Mouse (Mus musculus): Measurements from ENCODE around the gene Wfdc21.

Gene Wfdc21

DNA sequence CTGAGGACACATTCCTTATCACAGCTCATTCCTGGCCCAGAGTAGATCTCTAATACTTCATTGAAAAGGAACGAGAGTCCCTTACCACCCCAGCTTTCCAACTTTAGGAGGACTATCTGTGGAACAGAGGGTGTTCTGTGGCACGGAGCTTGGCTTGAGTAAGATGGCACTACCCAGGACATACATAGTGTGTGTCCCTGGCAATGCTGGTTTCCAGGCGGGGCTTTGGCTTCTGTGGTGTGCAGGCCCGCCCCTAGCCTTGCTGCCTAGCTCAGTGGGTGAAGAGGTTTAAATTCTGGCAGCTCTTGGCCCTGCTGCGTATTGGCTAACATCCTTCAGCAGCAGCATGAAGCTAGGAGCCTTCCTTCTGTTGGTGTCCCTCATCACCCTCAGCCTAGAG lies at the start of gene Wfdc21:
TSS of gene Wfdc21 (plus strand) at position 260 of the 400 bp plus-strand sequence.
- CTCF ChIA-PET = interaction anchor here in 1 of 4 experiments (1.7 kb wide), 1 partner anchor 190 kb away, joined by 5 read pairs; no protein-coding TSS in a partner anchor

DNA sequence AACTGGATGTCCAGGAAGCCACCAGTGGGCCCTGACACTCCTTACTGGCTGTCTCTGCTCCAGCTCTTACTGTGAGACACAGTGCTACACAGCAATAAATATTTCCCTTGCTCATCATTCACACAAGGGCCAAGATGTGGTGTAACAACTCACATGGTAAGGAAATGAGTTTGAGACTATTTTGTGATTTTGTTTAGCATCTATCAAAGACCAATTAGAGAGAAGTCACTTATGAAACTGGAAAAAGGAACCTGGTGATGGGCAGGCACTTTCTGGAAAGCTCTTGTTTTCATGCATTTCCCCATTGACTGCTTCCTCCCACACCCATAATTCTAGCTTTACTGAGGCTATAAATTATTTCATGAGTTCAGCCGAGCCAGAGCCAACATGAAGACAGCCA lies 43.0 kb upstream of the Wfdc21 start, which contains the start of gene Wfdc17:
TSS of gene Wfdc17 (plus strand) at position 287 of the 400 bp plus-strand sequence.
- ChIA-PET CTCF (interaction anchor here in 1 of 4 experiments (0.8 to 1.2 kb wide), 2 partner anchors 9 to 17 kb away, joined by 4 read pairs; no protein-coding TSS in a partner anchor), POLR2A (interaction anchor here in 1 of 4 experiments (0.6 to 1.0 kb wide), 2 partner anchors 9 to 42 kb away, joined by 3 read pairs; no protein-coding TSS in a partner anchor)

More for the DNA sequence above, at the start of gene Wfdc21:
- POLR2A ChIA-PET = no interaction called here

DNA sequence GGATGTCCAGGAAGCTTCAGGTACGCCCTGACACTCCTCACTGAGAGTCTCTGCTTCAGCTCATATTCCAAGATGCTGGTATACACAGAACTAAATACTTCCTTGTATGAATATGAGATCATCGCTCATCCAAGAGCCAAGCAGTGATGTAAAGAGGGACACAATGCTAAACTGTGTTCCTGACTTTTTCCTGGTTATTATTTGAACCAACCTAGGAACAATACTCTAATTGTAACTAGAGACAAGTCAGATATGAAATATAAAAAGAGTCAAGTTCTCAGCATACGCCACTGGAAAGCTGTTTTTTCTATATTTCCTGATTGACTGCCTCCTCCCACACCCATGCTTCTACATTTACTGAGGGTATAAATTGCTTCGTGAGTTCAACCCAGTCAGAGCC lies 38.0 kb upstream of the Wfdc21 start, which contains the start of gene Wfdc18:
TSS of gene Wfdc18 (plus strand) at position 301 of the 400 bp plus-strand sequence.
- CTCF ChIA-PET = no interaction called here
- POLR2A ChIA-PET = no interaction called here

DNA sequence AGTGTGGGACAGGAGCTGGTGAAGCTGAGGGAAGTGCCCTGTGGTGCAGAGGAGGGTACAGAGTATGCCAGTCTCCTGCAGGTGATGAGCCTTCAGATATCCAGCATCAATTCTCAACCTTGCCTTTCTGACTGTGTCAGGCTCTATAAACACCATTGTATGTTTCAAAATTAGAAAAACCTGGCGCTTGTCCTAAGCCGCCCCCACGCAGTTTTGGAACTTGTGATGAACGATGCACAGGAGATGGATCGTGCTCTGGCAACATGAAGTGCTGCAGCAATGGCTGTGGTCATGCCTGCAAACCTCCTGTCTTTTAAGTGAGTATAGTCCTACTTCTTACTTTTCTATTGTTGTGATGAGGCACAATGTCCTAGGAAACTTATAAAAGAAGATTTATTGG lies 37.1 kb upstream of the Wfdc21 start:
- CTCF ChIA-PET = no interaction called here
- POLR2A ChIA-PET = no interaction called here

DNA sequence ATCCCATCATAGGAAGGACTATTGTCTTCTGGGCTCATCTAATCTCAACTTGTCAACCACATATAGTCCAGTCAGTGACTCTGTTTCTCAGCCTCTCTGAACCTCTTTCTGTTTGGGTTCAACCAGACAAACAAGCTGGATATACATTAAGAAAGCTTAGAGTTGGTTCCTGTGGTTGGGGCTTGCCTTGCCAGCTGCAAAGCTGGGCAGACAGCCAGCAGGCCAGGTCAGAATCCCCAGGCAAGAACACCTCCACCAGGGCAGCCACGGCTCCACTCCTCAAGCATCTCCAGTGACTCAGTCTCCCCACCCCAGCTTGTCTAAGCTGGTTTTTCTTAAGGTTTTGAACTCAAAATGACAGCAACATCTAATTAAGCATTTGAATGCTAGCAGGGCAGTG lies 34.1 kb upstream of the Wfdc21 start:
- CTCF ChIA-PET = no interaction called here
- POLR2A ChIA-PET = no interaction called here

DNA sequence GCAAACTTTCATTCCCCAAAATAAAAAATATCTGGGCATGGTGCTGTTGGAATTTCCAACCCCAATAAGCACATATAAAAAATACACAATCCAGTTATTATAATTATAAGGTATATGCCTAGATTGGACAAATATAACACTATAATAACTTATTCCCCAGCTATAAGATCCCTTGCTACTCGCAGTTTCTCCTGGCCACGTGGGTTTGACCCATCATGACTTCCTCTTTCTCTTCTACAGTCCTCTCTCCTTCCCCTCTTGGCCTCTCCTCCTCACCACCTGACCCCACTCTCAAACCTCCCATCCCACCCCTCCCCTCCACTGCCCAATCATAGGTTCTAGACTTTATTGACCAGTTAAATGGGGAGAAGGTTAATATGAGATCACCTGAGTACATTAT lies 32.8 kb upstream of the Wfdc21 start:
- ChIA-PET CTCF (no interaction called here), POLR2A (no interaction called here)

DNA sequence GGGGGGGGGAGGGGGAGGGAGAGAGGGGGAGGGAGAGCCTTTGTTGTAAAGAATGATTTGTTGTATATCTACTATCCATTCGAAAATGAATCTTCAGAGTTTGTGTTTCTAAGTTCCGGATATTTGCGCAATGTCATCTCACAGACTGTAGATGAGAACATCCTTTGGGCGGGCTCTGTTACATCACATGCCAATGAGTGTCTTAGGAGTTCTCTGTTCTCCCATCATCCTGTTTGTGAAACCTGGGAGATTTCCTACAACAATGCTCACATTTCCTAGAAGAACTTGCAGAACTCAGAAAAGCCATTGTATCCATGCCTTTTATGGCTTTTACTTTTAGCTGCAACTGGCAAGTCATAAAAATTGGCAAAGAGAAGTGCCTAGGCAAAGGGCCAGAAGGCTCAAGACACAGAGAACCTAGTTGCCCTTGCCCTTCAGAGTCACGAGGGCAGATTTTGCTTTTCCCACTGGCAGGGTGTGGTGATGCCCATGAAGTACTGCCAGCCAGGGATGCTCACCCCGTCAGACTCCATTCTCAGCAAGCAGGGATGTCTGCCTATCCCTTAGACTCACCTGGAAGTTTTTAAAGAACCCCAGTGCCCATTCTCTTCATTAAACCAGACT lies 29.6 kb upstream of the Wfdc21 start:
- ChIA-PET CTCF (no interaction called here), POLR2A (no interaction called here)

DNA sequence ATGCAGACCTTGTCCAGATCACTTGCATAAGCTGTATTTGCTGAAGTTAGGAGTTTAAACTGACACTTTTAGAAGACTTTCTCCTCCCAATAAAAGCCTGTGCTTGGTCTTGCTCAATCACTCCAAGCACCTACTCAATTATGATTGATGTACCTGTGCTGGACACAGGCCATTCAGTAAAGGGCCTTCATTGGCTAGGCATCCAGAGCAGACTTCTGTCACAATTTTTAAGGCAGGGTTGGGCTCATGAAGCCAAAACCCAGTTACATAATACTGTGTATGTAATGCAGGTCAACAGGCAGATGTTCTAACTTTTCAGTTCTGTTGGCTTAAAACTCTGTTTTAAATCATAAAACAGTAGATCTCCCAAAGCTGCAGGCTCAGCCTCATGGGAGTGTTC lies 26.0 kb upstream of the Wfdc21 start:
- CTCF ChIA-PET = interaction anchor here in 1 of 4 experiments (0.6 kb wide), 1 partner anchor 1256 kb away, joined by 3 read pairs; no protein-coding TSS in a partner anchor

DNA sequence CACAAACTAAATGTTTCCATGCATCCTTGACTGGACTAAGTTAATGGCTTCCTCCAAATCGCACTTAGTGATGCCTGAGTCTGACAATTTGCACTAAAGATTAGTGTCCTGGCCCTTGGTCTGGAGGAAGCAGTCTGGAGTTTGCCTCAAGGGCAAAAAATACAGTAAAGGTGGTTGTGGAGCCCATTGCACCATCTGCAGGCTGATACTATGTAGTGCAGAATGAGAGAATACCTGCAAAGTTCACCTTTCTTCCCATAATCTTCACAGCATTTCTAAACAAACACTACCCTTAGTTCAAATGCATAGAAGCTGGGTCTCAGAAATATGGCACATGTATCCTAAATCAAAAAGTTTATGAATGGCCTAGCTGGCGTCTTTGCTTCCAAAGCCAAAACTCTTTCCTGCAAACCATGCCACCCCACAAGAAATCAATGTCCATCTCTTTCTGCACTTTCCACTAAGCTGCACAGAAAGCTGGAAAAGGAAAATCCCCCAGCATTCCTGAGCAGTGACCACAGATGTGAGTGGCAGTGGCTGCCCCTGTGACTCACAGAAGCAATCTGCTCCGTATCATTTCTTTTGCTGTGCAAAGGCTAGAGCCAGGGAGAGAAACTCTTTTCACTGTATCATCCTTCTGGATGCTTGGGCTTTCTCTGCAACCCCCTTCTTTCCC lies 17.8 kb upstream of the Wfdc21 start:
- POLR2A ChIA-PET = interaction anchor here in 1 of 4 experiments (0.7 kb wide), 1 partner anchor 172 kb away, joined by 3 read pairs; no protein-coding TSS in a partner anchor
- CTCF ChIA-PET = interaction anchor here in 2 of 4 experiments (0.7 to 1.8 kb wide), 3 partner anchors 152 to 286 kb away, joined by 3 to 11 read pairs (median 5); no protein-coding TSS in a partner anchor

More for the DNA sequence above, 26.0 kb upstream of the Wfdc21 start:
- POLR2A ChIA-PET = interaction anchor here in 3 of 4 experiments (0.6 kb wide), 4 partner anchors 20 to 850 kb away, joined by 3 to 9 read pairs (median 4); no protein-coding TSS in a partner anchor

DNA sequence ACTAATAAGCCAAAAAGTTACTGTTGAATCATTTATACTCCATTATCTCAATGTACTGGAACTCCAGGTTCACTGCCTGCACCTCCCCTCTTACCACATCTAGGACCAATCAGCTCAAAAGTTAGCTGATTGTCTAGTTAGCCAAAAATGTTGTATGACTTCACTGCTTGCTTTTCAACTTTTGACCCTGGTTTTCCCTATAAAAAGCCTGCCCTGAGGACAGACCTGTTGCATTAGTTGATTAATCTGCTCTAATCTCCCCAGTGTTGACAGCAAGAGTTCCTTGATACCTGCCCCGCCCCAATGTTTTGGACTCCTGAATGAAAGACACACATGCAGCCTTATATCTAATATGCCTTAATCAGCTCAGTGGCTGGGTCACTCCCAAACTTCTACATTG lies 15.6 kb upstream of the Wfdc21 start:
- ChIA-PET CTCF (no interaction called here), POLR2A (no interaction called here)

DNA sequence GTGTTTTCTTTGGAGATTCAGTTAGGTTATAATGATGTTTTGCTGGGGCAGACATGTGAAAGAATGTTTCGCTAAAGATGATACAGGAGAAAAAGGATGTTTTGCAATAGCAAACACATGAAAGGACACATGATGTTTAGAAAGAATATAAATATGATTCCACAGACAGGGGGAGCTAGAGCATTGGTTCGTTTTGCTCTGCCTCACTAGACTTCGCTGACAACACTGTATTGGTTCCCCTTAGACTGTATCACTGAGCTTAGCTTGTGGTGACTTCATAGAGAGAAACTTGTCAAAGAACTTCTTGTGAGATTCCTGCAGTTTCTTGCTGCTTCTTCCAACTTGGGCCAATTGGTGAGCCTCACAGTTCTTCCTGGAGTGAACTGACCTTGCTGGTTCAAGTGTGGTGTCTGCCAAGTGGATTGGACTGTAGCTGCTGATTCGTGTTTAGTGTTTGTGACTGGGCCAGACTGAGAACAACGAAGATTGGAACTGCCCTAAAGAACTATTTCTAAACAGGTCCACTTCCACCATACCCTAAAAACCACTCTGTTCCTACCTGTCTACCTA lies 13.6 kb upstream of the Wfdc21 start:
- ChIA-PET CTCF (interaction anchor here in 2 of 4 experiments (0.5 to 0.9 kb wide), 2 partner anchors 11 to 364 kb away, joined by 4 read pairs; no protein-coding TSS in a partner anchor), POLR2A (no interaction called here)

DNA sequence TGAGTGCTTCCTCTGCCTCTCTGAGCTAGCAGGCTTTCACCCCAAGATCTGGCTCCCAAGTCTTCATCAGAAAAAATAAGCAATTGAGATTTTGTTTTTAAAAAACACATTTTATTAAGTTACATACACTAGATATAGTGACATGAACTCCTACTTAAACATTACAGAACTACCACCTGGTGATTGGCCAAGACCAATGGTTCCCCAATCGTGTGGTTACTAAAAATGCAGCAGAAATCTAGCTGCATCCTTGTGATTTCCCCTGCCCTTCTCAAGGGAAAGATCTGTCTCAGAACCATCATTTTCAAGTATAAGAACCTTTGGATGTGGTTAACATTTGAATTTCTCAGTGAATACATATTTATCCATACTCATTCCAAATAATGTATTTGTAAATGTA lies 12.5 kb upstream of the Wfdc21 start:
- POLR2A ChIA-PET = no interaction called here
- CTCF ChIA-PET = no interaction called here

DNA sequence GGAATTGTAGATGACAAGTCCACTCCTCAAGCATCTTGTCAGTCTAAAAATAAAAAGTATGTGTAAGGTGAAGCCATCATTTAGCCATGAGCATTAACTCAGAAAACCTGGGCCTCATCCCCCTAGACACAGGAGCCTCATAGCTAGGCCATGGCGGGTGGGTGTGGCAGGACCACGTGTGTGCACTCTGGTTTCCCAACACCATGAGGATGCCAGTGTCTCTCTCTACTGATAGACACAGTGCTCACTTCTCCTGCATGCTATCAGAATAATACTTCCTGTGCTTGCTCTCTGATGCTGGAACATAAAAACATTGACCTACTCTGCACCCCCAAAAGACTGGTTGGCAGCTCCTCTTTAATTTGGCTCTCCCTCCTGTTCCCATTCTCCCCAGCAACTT lies 10.9 kb upstream of the Wfdc21 start:
- ChIA-PET CTCF (no interaction called here), POLR2A (no interaction called here)

DNA sequence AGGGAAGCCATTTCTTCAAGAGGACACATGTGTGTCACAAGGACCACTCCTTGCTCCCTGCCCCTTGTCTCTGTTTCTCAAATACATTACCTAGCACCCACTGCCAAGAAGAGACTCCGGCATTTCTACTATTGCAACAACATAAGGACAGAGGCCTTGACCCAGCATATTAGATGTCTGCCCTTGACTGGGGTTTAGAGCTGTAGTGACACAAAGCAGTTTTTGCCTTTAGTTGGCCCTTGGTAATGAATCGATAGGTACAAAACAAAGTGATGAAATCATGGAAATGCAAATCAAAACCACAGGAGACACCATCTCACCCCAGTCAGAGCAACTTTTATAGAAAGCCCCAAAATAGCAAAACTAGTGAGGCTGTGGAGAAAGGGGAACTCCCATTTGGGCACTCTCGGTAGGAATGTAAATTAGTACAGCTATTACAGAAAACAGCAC lies 9.6 kb upstream of the Wfdc21 start:
- ChIA-PET POLR2A (interaction anchor here in 1 of 4 experiments (1.4 kb wide), 1 partner anchor 16 kb away, joined by 3 read pairs; the partner anchor contains the start of gene Heatr6), CTCF (no interaction called here)

DNA sequence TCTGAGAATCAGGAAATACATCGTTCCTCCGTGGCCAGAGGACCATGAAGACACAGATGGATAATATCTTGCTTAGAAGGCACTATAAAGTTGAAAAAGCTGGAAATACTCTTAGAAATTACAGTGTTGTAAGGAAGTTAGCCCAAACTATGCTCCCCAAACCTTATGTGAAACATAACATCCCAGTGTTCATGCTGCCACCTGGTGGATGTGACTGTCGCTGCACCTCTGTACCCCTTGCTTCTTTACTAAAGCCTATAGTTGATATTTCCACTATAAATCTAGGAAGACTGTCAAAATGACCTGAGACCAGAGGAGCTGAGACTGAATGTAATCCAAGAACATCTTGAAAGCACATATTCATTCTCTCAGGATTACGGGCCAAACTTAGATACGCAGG lies 7.5 kb upstream of the Wfdc21 start:
- ChIA-PET CTCF (interaction anchor here in 2 of 4 experiments (0.7 to 1.2 kb wide), 2 partner anchors 204 to 297 kb away, joined by 3 read pairs; no protein-coding TSS in a partner anchor), POLR2A (interaction anchor here in 1 of 4 experiments (1.5 kb wide), 1 partner anchor 202 kb away, joined by 3 read pairs; no protein-coding TSS in a partner anchor)

DNA sequence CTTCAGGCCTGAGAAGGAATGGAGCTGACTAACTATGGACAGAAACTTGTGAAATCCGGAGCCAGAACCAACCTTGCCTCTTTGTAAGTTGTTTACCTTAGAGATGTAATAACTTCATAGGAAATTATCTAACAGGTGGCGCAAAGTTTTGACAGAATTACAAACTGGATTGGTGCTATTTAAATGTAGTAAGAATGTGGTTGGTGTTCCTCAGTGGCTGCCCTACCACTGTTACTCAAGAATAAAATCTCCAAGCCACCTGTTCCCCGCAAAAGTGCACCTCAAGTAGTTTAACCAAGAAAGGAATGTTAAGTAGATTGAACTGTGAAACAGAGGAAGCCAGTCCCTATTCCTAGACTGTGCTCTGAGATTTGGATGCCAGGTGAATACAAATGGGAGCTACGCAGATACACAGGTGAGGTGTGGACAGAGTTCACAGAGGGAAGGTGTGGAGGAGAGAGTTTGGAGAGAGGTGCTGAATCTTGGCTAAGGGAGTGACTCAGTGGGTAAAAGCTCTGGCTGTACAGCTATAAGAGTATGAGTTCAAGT lies 6.2 kb upstream of the Wfdc21 start:
- ChIA-PET CTCF (interaction anchor here in 2 of 4 experiments (1.0 to 1.3 kb wide), 2 partner anchors 184 kb away, joined by 3 read pairs; no protein-coding TSS in a partner anchor), POLR2A (interaction anchor here in 1 of 4 experiments (1.0 to 1.8 kb wide), 3 partner anchors 173 to 223 kb away, joined by 3 to 4 read pairs (median 3); no protein-coding TSS in a partner anchor)

DNA sequence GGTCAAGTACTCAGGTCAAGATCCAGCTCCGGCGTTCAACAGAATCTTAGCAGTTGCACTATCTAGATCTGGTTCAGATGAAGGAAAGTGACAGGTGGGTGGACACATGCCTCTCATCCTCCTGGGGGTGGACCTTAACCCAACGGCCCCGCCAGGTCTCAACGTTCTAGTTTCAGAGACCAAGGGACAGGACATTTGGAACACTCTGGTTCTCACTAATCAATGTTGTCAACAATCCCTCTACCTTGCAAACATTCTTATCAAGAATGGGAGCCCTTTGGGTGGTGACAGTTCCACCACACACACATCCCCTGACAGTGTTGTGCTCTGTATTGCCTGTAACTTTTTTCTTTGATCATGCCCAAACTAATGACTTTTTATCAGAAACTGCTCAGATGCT lies 4.9 kb upstream of the Wfdc21 start:
- ChIA-PET POLR2A (interaction anchor here in 2 of 4 experiments (1.0 to 1.8 kb wide), 3 partner anchors 11 to 224 kb away, joined by 3 read pairs; partner anchors contain the start of gene Heatr6 (in 1 of the 2)), CTCF (interaction anchor here in 1 of 4 experiments (1.8 kb wide), 1 partner anchor 186 kb away, joined by 6 read pairs; no protein-coding TSS in a partner anchor)

DNA sequence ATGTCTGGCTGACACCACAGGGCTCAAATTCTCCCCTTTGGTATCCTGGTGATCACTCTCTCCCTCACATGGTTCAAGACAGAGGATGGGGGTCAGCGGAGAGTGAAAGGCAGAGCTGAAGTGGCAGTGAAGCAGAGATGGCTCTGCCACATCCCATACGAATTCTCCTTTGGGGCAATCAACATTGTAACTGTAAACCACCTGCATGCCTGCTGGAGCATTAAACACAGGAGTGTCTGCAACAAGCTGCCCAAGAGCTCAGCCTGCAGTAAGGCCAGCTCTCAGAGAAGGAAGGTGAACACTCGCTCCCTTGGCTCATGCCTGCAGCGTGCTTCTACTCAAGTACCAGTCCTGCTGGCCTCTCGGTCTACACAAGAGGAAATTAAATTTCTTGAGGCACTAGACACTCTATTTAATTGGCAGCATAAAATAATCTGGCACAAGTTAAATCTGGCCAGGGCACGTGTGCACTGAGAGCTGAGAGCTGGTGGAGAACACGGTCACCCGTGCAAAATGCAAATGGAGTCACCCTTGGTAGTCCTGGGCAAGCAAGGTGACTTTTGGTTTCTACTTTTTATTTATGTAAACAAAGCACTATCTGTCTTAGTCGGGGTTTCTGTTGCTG lies 3.9 kb upstream of the Wfdc21 start:
- POLR2A ChIA-PET = interaction anchor here in 2 of 4 experiments (0.6 to 1.3 kb wide), 3 partner anchors 10 to 270 kb away, joined by 3 read pairs; partner anchors contain the start of genes Heatr6 (in 1 of the 2) and Taf15 (in 1 of the 2)

More for the DNA sequence above, 3.9 kb upstream of the Wfdc21 start:
- CTCF ChIA-PET = interaction anchor here in 1 of 4 experiments (1.8 kb wide), 1 partner anchor 187 kb away, joined by 6 read pairs; no protein-coding TSS in a partner anchor

All from embryonic stem cell, embryonic (primary cell).